Mouse (Mus musculus) T-cell, adult 2 months (primary cell): ENCODE data around the gene Kpna7.
"Not testable (repeated sequence)": the region's sequence is repeated elsewhere in the genome, so short reads cannot be mapped to it uniquely, and the experiment has no call there.

Source experiments
- DNase-seq: peaks from one replicate; pipeline ENCODE4 v3.0.0; 2022; ENCODE audit warnings: low spot score

Kpna7 gene

DNA sequence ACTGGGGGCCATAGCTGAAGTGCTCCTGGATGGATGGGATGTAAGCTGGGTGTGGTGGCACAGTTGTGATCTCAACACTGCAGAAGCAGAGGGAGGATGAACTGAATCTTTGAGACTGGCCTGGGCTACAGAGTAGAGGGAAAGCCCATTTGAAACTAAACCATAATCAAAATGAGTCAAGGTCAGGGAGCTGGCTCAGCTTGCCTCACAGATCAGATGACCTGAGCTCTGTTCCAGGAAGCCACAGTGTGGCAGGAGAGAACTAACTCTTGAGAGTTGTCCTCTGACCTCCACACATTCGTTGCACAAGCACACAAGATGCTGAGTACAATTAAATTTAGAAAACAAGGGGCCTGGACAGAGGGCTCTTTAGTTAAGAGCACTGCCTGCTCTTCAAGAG lies 63.6 kb downstream of the Kpna7 start:
- not testable (repeated sequence) for DNase-seq

DNA sequence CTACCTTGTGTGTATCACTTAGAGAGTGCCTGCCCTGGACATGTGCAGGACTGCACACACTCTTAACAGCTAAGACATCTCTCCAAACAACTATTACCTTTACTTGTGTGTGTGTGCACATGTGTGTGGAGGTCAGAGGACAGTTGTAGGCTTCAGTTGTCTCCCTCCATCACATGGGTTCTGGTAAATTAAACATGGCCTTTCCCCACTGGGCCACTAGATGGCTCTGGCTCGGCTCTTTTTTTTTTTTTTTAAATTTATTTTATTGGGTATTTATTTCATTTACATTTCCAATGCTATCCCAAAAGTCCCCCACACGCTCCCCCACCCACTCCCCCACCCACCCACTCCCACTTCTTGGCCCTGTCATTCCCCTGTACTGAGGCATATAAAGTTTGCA lies 67.1 kb downstream of the Kpna7 start:
- not testable (repeated sequence) for DNase-seq

DNA sequence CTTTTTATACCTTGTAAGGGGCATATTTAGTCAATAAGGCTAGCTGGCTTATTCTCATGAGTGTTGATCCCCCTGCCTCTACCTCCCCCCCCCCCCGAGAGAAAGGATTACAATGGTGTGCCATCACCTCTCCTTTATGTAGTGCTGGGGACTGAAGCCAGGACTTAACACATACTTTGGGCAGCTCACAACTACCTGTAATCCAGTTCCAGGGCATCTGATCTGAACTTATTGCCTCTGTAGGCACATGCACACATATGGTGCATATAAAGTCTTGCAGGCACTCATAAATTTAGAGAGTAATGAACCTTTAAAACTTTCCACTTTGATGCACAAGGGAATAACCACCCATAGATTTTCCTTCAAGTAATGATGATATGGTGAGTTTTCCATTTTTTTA lies 69.6 kb downstream of the Kpna7 start:
- no peak for DNase-seq

DNA sequence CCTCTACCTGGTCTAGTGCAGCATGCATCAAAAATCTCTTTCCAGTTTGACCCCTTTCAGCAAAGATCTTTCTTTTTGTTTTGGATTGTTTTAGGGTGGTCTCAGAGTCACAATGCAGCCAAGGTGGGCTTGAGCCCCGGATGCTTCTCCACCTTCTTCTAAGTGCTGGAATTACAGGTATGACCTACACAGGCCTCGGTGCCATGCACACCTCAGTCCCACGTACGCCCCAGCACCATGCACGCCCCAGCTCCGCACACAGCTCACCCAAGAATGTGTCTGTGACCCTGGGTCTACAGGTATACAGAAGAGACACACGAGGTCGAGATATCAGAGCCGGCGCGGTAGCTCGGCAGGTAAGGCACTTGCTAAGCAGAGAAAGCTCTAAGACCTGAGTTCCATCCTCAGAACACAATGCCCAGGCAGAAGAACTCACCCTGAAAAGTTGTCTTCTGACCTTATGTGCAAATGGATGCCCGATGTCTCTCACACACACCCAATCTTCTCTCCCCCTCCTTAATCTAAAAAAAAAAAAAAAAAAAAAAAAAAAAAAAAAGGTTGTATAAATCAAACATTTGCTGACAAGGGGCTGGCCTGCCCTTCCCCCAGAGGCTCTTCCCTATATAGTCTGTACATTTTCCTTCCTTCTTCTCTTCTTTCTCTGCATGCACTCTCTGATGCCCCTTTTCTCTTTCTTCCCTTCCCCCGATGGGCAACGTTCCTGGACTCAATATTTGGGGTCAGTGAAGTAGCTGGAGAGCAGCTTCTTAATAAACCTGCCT lies 74.8 kb downstream of the Kpna7 start:
- no peak for DNase-seq

DNA sequence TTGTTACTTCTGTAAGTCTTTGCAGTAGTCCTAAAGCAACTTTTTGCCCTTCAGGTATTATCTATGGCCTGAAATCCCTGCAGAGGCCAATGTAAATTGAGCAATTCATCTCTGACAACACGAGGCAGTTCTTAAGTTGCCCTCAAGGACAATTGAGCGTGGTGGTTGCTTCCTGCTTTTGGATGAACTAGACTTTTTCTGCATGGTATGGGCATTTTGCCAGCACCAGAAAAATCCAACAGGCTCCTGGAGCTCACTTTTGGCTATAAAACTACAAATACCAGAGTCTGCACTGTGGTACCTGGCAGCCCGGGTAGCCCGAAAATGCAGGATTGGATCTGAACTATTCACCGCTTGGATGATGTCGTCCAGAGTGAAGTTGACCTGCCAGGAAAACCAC lies 78.2 kb downstream of the Kpna7 start:
- DNase-seq = no peak

DNA sequence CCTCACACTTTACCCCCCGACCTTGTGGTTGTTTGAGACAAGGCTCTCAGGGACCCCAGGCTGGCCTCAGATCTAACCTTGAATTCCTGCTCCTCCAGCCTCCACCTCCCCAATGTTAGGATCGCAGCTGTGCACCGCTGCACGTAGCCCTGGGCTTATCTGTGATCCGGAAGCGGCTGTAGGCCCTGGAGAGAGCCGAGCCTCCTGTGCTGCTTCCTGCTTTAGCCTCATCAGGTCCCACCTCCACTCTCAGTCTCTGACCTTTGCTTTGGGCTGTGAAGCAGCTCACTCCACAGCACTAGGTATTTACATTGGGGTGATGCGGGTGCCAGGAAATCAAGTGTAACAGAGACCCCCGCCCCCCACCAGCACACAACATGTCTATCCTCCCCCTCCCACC lies 79.3 kb downstream of the Kpna7 start:
- no peak for DNase-seq

DNA sequence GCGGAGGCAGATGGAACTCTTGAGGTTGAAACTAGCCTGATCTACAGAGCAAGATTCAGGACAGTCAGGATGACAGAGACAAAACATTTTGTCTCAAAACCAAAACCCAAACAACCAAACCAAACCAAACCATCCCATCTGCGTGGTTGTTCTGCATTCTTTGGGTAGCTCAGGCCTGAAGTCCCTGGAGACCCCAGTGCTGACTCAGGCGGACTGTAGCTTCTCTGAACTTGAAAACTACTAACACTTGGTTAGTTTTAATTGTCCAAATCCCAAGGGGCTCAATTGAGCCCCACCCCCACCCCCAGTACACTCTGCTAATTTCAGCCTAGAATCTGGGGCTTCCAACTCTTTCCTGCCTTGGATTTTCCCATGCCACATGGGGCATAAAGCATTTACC lies 80.5 kb downstream of the Kpna7 start:
- no peak for DNase-seq

DNA sequence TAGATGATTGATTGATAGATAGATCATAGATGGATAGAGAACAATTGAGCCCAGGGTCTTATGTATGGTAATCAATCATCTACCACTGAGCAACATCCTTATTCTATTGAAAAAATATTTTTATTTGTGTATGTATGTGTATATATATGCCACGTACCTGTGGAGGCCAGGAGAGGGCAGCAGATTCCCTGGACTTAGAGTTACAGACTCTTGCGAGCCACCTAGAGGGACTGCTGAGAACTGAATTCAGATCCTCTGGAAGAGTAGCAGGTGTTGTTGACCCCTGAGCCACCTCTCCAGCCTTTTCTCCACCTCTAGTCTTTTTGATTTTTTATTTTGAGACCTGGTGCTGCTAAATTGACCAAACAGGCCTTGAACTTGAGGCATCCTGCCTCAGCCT lies 85.3 kb downstream of the Kpna7 start:
- DNase-seq = no peak

DNA sequence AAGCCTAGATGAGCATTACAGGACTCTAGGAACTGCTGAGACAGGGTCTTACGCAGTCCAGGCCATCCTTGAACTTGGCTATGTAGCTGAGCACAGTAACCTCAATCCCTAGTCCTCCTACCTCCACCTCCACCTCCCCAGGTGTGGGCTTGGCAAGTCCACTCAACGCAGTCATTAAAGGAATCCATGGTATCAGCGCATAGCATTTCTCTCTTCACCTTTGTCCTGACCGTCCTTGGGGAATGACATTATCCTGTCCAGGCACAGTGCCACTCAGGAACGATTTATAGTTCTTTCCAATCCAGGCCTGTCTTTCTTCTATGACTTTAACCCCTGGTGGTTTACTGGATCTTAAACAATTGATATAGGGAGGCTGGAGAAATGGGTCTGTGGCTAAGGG lies 93.3 kb downstream of the Kpna7 start:
- DNase-seq = no peak

DNA sequence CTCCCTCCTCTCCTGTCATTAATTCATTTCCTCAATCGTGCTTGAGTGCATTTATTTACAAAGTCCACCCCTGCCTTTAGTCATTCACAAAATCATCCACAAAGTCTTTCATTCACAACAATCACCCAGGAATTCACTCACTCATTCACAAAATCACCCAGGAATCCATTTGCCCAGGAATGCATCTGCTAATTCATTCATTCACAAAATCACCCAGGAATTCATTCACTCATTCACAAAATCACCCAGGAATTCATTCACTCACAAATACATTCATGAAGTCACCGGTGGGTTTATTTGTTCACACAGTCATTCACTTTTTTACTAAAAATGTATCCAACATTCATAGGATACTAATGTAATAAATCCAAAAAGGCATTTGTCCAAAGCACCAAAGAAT lies 93.8 kb downstream of the Kpna7 start:
- DNase-seq = no peak

DNA sequence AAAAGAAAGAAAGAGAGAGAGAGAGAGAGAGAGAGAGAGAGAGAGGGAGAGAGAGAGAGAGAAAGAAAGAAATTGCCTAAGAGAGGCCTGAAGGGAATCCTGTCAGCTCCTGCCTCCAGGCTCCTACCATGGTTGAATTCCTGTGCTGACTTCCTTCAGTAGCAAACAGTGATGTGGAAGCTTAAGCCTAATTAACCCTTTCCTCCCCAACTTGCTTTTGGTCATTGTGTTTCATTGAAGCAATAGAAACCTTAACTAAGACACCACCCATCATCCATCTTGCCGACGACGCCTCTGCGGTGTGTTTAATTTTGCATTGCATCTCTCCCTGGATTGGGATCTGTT lies 94.8 kb downstream of the Kpna7 start:
- DNase-seq = no peak

DNA sequence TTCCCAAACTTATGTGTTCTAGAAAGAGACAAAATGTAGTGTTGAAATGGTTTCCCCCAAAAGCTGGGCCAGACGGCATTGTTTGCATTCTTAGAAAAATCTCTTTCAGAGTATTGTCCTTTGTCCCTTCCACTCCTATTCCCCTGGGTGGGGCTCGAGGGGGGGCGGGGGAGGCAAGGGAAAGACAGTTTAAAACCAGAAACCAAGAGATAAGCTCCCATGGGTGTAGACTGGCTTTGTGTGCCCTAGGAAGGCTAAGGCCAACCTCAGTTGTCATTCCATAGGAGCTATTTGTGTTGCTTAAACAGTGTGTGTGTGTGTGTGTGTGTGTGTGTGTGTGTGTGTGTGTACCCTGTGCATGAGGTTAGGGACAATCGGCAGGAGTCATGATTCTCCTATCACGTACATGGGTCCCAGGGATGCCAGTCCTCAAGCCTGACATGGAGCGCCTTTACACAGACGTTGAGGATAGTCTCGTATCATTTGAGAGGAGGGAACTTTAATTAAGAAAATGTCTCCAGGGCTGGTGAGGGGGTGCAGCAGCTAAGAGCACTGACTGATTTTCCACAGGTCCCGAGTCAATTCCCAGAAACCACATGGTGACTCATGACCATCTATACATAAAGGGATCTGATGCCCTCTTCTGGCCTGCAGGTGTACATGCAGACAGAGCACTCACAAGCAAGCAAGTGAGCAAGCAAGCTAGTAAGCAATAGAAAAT lies 95.3 kb downstream of the Kpna7 start:
- DNase-seq = no peak

DNA sequence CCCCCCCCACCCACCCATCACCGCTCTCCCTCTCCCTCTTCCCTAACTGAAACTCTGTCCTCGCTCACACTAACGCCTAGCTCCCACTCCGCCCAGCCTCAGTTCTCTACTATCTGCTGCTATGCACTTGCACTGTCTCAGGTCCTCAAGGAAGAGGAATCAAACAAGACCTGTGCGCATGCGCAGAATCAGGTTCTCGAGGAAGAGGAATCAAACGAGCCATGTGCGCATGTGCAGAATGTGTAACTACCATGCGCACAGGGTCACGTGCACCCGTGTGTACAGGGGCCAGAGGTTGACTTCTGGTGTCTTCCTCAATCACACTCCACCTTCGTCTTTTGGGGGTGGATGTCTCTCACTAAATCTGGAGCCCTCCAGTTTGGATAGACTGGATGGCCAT lies 96.3 kb downstream of the Kpna7 start:
- DNase-seq = no peak

DNA sequence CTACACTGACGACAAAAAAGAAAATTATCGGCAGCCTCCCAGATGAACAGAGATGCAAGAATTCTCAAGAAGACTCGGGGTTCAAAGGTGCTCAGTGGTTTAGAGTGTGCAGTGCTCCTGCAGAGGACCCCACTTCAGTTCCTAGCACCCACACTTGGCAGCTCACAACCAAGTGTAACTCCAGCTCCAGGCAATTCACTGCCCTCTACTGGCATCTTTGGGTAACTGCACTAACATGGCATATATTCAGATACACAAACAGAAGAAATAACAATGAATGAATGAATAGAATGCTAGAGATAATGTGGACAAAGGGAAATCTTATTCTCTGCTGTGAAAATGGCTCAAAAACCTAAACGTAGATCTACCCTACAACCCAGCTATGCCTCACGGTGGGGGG lies 99.0 kb downstream of the Kpna7 start:
- DNase-seq = no peak

DNA sequence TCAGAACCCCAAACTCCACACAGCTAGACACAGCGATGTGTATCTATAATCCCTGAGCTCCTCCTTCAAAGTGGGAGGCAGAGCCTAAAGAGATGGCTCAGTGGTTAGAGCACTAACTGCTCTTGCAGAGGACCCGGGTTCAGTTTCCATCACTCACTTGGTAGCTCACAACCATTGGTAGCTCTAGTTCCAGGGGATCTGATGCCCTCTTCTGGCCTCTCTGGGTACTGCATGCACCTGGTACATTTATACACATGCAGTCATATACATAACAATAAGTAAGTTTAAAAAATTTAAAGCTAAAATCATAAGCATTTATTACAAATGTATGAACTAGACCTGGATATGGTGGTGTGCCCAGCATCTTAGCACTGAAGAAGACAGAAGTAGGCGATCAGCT lies 100.6 kb downstream of the Kpna7 start:
- DNase-seq = no peak

DNA sequence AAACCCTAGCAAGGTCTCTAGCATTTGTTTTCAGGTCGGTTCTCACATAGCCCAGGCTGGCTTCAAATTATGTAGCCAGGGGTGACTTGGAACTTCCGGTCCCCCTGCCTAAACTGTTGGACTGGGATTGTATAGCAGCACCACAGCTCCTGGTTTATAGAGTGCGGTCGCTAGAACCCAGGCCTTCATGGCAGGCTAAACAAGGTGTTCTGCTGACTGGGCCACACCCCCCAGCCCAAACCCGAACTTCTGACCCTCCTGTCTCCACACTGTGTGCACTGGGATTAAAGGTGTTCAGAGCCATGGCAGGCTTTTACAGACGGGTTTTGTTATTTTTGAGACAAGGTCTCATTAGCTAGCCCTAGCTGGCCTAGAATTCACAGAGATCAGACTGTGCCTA lies 104.7 kb downstream of the Kpna7 start:
- DNase-seq = no peak

DNA sequence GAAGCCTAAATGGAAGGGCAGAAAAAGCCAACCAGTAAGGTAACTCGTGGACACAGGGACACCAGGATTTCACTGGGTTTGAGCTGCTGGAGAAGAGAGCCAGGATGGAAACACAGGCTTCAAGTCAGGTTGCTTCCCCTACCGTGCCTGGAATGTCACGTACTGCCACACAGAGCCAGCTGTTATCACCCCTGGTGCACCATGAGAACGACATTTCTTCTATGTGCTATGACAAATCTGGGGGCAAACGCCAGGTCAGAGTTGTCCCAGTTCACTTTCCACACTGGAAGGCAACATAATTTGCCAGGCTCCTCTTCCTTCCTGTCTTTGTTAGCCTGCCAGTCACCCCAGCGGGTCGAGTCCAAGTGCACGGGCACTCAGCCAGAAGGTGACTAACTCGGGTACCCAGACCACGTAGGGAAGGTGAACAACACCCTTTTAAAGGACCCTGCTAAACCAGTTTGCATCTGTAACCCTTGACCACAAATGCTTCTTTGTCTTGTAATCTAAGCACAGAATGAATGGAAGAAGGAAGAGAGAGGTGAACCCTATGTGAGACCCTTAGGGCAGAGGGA lies 105.2 kb downstream of the Kpna7 start:
- no peak for DNase-seq

DNA sequence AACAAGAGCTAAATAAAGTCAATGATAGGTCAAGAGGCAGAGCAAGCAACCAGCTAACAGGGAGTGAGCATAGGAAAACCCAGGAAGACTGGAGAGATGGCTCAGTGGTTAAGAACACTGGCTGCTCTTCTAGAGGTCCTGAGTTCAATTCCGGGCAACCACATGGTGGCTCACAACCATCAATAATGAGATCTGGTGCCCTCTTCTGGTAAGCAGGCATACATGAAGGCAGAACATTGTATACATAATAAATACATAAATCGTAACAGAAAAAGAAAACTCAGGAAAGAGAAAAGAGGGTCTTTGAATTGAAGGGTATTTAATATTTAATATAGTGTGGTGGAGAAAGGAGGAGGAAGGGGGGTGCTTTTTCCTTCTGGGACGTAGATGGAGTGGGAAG lies 112.6 kb downstream of the Kpna7 start:
- DNase-seq = no peak

DNA sequence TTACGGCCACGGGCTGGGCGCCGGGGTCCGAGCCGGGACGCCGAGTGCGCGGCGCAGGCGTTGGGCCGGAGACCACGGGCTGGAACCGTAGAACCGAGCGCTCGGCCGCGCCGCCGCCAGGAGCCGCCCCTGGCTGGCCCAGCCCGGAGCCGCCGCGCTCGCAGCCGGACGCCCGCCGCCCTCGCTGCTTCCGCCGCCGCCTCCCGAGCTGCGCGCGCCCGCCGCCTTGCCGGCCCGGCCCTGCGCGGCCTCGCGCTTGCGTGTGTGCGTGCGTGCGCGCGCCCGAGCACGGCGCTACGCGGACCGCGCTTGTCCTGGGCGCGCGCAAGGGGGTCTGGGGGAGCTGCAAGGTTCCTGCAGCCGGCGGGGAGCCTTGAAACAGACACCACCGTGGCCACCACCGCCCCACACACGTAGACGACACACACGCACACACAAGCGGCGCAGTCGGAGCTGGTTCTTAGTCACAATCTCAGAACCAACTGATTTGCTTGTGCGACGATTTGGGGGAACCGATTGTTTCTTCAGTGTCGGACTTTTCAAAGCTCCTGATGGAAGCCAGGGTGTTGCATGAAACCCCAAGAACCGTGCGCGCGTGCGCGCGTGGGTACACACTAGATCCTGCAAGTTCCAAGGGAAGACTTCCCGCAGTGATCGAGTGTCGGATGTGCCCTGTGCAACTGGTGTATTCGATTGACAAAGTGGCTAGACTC lies 118.0 kb downstream of the Kpna7 start, which contains the start of gene Smurf1:
Smurf1 (minus strand) TSS at position 209 of the 713 bp plus-strand sequence.
- DNase-seq = peak; percentile 88

DNA sequence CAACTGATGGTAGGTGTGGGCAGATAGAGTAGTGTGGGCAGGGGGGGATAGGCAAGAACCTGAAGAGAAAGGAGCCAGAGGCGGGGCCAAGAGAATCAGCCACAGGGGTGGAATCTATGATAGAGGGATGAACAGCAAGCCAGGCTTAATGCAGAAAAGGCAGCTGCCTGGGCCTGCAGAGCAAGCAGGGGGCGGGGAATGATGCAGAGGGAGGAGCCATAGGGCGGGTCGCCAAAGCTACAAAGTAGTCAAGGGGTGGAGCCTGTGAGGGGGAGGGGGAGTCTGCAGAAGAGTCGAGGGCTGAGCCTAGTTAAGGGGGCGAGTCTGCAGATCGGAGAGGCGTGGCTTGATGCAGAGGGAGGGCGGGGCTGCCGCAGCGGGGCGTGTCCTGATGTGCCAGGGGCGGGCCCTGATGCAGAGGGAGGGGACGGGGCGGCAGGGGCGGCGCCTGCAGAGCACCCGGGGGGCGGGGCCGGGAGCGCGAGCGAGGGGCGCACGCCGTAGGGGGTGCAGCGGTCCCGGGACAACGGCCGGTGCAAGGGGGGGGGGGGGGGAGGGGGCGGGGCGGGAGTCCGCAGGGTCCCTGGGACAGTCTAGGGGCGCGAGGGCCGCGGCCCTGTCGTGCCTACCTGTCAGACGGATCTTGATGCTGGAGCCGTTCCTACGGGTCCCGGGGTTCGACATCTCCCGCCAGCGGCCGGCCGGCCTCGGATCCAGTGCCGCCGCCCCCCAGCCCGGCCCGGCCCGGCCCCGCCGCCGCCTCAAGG lies 118.8 kb downstream of the Kpna7 start:
- DNase-seq = peak; percentile 93

DNA sequence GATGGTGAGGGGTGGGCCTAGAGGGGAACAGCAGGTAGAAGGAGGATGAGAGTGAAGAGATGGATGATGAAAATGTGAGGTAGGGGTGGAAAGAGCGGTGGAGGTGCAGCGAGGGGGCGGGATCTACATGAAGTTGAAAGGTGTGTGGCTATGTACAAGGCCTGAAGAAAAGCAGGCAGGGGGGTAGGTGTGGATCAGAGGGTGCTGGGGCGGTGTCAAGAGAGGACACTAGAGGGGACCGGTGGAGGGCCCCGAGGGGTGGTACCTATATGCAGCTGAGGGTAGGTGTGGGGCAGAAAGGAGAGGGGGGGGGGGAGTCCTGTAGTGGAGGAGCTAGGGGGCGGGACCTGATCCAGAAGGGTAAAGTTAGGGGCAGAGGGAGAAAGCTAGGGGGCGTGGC lies 119.4 kb downstream of the Kpna7 start:
- no peak for DNase-seq

DNA sequence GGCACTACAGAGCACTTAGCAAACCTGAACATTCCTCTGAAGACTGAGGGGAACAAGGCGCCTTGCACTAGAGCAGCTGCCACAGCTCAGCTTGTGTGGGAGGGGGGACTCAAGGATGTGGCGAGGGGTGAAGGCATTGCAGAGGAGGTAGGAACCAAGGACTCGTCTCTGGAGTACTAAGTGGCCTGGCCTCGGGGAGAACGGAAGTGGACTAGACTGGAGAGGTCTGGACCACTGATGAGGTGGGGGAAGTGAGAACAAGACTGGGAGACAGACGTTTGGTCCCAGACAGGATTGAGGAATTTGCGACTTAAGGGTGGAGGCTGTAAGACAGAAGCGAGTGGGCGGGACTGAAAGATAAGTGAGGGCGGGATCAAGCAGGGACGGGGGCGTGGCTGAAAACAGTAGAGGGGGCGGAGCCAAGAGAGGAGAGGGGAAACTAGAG lies 120.0 kb downstream of the Kpna7 start:
- DNase-seq = peak; percentile 72
